Mouse (Mus musculus) CH12.LX (cell line): ENCODE results near the gene Nom1. TPM values are rescaled to one million over a fixed set of nuclear protein-coding genes. Genes with fewer than 3 reads are reported as not detected.

ENCODE experiments used
- DNase-seq: peaks from one replicate; pipeline ENCODE4 v3.0.0-alpha.2; 2013; ENCODE audit errors: extremely low read depth
- H3K27ac ChIP-seq: 2 replicates; pipeline ENCODE4 v1.5.1; 2012; ENCODE audit warnings: low read depth, mild to moderate bottlenecking, control low read depth, moderate library complexity; ENCODE audit not compliant: insufficient read depth
- H3K27me3 ChIP-seq: replicated peaks from 2 replicates; pipeline ENCODE3; 2012; ENCODE audit warnings: inconsistent platforms
- H3K36me3 ChIP-seq, 2 experiments: replicated peaks in 1 of 2; 2 replicates each; pipeline versions ENCODE3 to v1.6.1; 2012; ENCODE audit warnings: inconsistent platforms in 1 of 2, low read length in 1 of 2, mild to moderate bottlenecking in 1 of 2, mixed read lengths in 1 of 2, moderate library complexity in 1 of 2; ENCODE audit not compliant: control insufficient read depth in 1 of 2, insufficient read depth in 1 of 2
- H3K4me1 ChIP-seq, 2 experiments: 2 replicates each; pipeline ENCODE4 v1.6.1; 2012; ENCODE audit warnings: inconsistent platforms in 1 of 2, moderate library complexity in 1 of 2; ENCODE audit not compliant: insufficient read depth in 2 of 2, control insufficient read depth in 1 of 2
- H3K4me2 ChIP-seq: 2 replicates; pipeline ENCODE4 v1.6.1; 2012; ENCODE audit warnings: low read depth, mild to moderate bottlenecking, control low read depth; ENCODE audit not compliant: poor library complexity, insufficient read depth, severe bottlenecking
- H3K4me3 ChIP-seq, 3 experiments: fragments of 150-350 bp in 1 of 3; sonication (generic) in 1 of 3; replicated peaks in 1 of 3; 2 replicates each; pipeline versions ENCODE3 to v1.5.1; 2011 to 2012; ENCODE audit warnings: low read depth in 2 of 3, low read length in 2 of 3, mild to moderate bottlenecking in 2 of 3, moderate library complexity in 2 of 3, control low read depth in 1 of 3, improper control_type of control experiment in 1 of 3, inconsistent platforms in 1 of 3, mixed read lengths in 1 of 3; ENCODE audit not compliant: poor library complexity in 1 of 3
- H3K79me2 ChIP-seq: replicated peaks from 2 replicates; pipeline ENCODE4 v1.6.1; 2012; ENCODE audit warnings: mild to moderate bottlenecking, moderate library complexity; ENCODE audit not compliant: control insufficient read depth, poor library complexity, insufficient read depth, severe bottlenecking; ENCODE audit errors: extremely low read depth
- H3K9ac ChIP-seq: 2 replicates; pipeline ENCODE4 v1.6.1; 2012; ENCODE audit warnings: low read depth, mild to moderate bottlenecking, control low read depth, moderate library complexity; ENCODE audit not compliant: insufficient read depth
- H3K9me3 ChIP-seq: replicated peaks from 2 replicates; pipeline ENCODE3; 2012; ENCODE audit warnings: low read length, inconsistent platforms, mixed read lengths
- BHLHE40 ChIP-seq: IDR thresholded peaks from 2 replicates; pipeline ENCODE4 v1.6.1; 2011; ENCODE audit warnings: mild to moderate bottlenecking, low read depth, low read length, improper control_type of control experiment
- CHD1 ChIP-seq: IDR thresholded peaks from 2 replicates; pipeline ENCODE4 v1.6.1; 2012; ENCODE audit warnings: low read depth, low read length, improper control_type of control experiment, inconsistent platforms
- CHD2 ChIP-seq: IDR thresholded peaks from 2 replicates; pipeline ENCODE4 v1.6.1; 2011; ENCODE audit warnings: low read length, improper control_type of control experiment
- ELF1 ChIP-seq: IDR thresholded peaks from 2 replicates; pipeline ENCODE4 v1.6.1; 2014; ENCODE audit warnings: low read depth, mild to moderate bottlenecking, inconsistent platforms, low read length, improper control_type of control experiment
- EP300 ChIP-seq: IDR thresholded peaks from 2 replicates; pipeline ENCODE4 v1.6.1; 2011; ENCODE audit warnings: low read length, improper control_type of control experiment
- ETS1 ChIP-seq: conservative IDR thresholded peaks from 2 replicates; pipeline ENCODE4 v1.6.1; 2012; ENCODE audit warnings: low read depth, mild to moderate bottlenecking, inconsistent platforms, low read length, improper control_type of control experiment, moderate library complexity
- GABPA ChIP-seq: IDR thresholded peaks from 2 replicates; pipeline ENCODE4 v1.6.1; 2012; ENCODE audit warnings: low read depth, low read length, improper control_type of control experiment, inconsistent platforms; ENCODE audit not compliant: insufficient replicate concordance
- HCFC1 ChIP-seq: IDR thresholded peaks from 2 replicates; pipeline ENCODE4 v1.6.1; 2012; ENCODE audit warnings: low read depth, mild to moderate bottlenecking, inconsistent platforms, low read length, improper control_type of control experiment
- JUN ChIP-seq: IDR thresholded peaks from 2 replicates; pipeline ENCODE4 v1.6.1; 2011; ENCODE audit warnings: low read depth, mild to moderate bottlenecking, low read length, improper control_type of control experiment, moderate library complexity; ENCODE audit not compliant: insufficient read depth
- JUND ChIP-seq: conservative IDR thresholded peaks from 2 replicates; pipeline ENCODE4 v1.6.1; 2011; ENCODE audit warnings: low read depth, low read length, improper control_type of control experiment
- MAX ChIP-seq: IDR thresholded peaks from 2 replicates; pipeline ENCODE4 v1.6.1; 2011; ENCODE audit warnings: low read length, improper control_type of control experiment
- MAZ ChIP-seq: IDR thresholded peaks from 2 replicates; pipeline ENCODE4 v1.6.1; 2012; ENCODE audit warnings: low read depth, mild to moderate bottlenecking, inconsistent platforms, low read length, improper control_type of control experiment, moderate library complexity
- MXI1 ChIP-seq: IDR thresholded peaks from 2 replicates; pipeline ENCODE4 v1.6.1; 2011; ENCODE audit warnings: mild to moderate bottlenecking, low read depth, low read length, improper control_type of control experiment
- MYC ChIP-seq: IDR thresholded peaks from 2 replicates; pipeline ENCODE4 v1.6.1; 2011; ENCODE audit warnings: low read depth, mild to moderate bottlenecking, improper control_type of control experiment, low read length
- NRF1 ChIP-seq: IDR thresholded peaks from 2 replicates; pipeline ENCODE4 v1.6.1; 2014; ENCODE audit warnings: low read depth, mild to moderate bottlenecking, inconsistent platforms, low read length, improper control_type of control experiment, moderate library complexity
- RAD21 ChIP-seq: IDR thresholded peaks from 2 replicates; pipeline ENCODE4 v1.6.1; 2011; ENCODE audit warnings: low read depth, mild to moderate bottlenecking, low read length, improper control_type of control experiment, moderate library complexity
- RCOR1 ChIP-seq: conservative IDR thresholded peaks from 2 replicates; pipeline ENCODE4 v1.6.1; 2012; ENCODE audit warnings: low read depth, mild to moderate bottlenecking, inconsistent platforms, low read length, improper control_type of control experiment
- SIN3A ChIP-seq: IDR thresholded peaks from 2 replicates; pipeline ENCODE4 v1.6.1; 2012; ENCODE audit warnings: low read length, improper control_type of control experiment, inconsistent platforms
- SMC3 ChIP-seq: IDR thresholded peaks from 2 replicates; pipeline ENCODE4 v1.6.1; 2011; ENCODE audit warnings: low read depth, low read length, improper control_type of control experiment
- UBTF ChIP-seq: IDR thresholded peaks from 2 replicates; pipeline ENCODE4 v1.6.1; 2012; ENCODE audit warnings: low read depth, mild to moderate bottlenecking, inconsistent platforms, low read length, improper control_type of control experiment, moderate library complexity
- USF1 ChIP-seq: IDR thresholded peaks from 2 replicates; pipeline ENCODE4 v1.6.1; 2014; ENCODE audit warnings: low read depth, mild to moderate bottlenecking, inconsistent platforms, low read length, improper control_type of control experiment
- ZC3H11A ChIP-seq: IDR thresholded peaks from 2 replicates; pipeline ENCODE4 v1.6.1; 2012; ENCODE audit warnings: low read depth, mild to moderate bottlenecking, inconsistent platforms, low read length, improper control_type of control experiment
- ZKSCAN1 ChIP-seq: IDR thresholded peaks from 2 replicates; pipeline ENCODE4 v1.6.1; 2012; ENCODE audit warnings: low read depth, inconsistent platforms, low read length, improper control_type of control experiment, borderline replicate concordance
- ZMIZ1 ChIP-seq: IDR thresholded peaks from 2 replicates; pipeline ENCODE4 v1.6.1; 2012; ENCODE audit warnings: low read depth, mild to moderate bottlenecking, inconsistent platforms, low read length, improper control_type of control experiment
- ZNF384 ChIP-seq: IDR thresholded peaks from 2 replicates; pipeline ENCODE4 v1.6.1; 2012; ENCODE audit warnings: low read depth, low read length, improper control_type of control experiment, inconsistent platforms
- dilution Hi-C: fragments of 300-500 bp; cut with MboI; formaldehyde crosslinking; loops from 2 replicates; pipeline ENCODE4 v1.14.3; 2020; ENCODE audit warnings: low sequenced_read_pairs; ENCODE audit not compliant: extremely low pct_unique_long_range_greater_than_20kb, extremely low pct_ligation_motif_present
- in situ Hi-C: fragments of 300-500 bp; cut with MboI; formaldehyde crosslinking; loops from 3 replicates; pipeline ENCODE4 v1.14.3; 2019; ENCODE audit warnings: low sequenced_read_pairs, low pct_ligation_motif_present, low pct_unique_long_range_greater_than_20kb, mixed read lengths
- polyA plus RNA-seq: library from polyadenylated mRNA; unstranded; fragments of >175 nt; gene quantifications from 2 replicates; pipeline ENCODE4 v1.2.1, GENCODE M21; 2012; ENCODE audit warnings: low read depth; ENCODE audit not compliant: insufficient read length
- total RNA-seq, 2 experiments: library from RNA; depleted of rRNA; stranded (reverse); fragments of 300-350 nt in 1 of 2; fragments of >200 nt in 1 of 2; gene quantifications; 2 replicates each; pipeline ENCODE4 v1.2.3; 2012 to 2014

Nom1 gene
- total and polyA plus RNA-seq, 3 experiments = 23.7 to 30.6 (median 28.6) TPM

DNA sequence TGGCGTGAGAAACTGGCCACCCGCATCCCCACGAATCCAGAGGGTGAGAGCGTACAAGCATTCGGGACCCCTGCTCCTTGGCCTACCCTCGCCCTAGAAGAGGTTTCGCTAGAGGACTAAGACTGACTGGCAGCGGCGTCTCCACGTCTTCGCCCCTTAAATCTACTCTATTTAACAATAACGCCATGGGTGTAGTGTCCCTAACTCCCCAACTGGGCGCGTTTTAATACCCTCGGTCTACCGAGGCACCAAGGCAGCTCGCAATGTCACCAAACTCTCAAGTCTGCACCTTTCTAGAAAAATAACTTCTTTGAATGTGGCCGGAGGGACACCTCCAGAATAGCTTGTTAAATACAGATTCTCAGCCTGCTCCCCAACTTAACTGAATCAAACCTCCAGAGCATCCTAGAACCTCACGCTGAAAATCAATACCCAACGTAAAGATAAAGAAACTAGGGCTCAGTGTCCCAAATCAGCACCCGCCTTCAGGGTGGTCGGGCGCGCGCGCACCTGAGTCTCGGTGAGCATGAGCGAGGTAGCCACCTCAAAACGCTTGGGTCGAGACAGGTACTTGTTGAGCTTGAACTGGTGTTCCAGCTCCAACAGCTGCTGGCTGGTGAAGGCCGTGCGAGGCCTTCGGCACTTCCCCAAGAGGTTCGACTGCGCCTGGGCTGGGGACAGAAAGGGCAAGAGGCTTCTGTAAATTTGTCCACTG is 39.9 kb downstream of the Nom1 start:
- Histone ChIP-seq H3K27me3 (no peaks in the 10 kb centered on the region), H3K4me3 (no peak overlapping the region)
- no peak for TF ChIP-seq EP300
- TF ChIP-seq NRF1 = no peak
- TF ChIP-seq ETS1 = no peak
- no peak for TF ChIP-seq HCFC1
- TF ChIP-seq MYC = no peak
- no peak for TF ChIP-seq UBTF
- no peak for TF ChIP-seq CHD1
- no peak for TF ChIP-seq ZNF384
- TF ChIP-seq USF1 = no peak
- no peak for TF ChIP-seq GABPA
- no peak for TF ChIP-seq MAZ
- no peak for TF ChIP-seq CHD2
- no peak for TF ChIP-seq RAD21
- no peak for TF ChIP-seq MXI1
- TF ChIP-seq BHLHE40 = no peak
- TF ChIP-seq ZKSCAN1 = no peak
- TF ChIP-seq, all 38 proteins: peak for 0
- H3K27ac ChIP-seq = no peak overlapping the region
- peaks cover 10% of the 10 kb centered on the region for H3K9me3 ChIP-seq
- no peaks in the 10 kb centered on the region for H3K79me2 ChIP-seq
- DNase-seq = no peak
- H3K4me1 ChIP-seq = peaks cover 2 to 14% of the 10 kb centered on the region in 2 experiments; a peak in 2 of 4 replicates
- no peaks in the 10 kb centered on the region for H3K36me3 ChIP-seq
- H3K9ac ChIP-seq = no peak overlapping the region
- no peak overlapping the region for H3K4me2 ChIP-seq
- in situ Hi-C loops (no loop called here), dilution Hi-C loops (no loop called here)

DNA sequence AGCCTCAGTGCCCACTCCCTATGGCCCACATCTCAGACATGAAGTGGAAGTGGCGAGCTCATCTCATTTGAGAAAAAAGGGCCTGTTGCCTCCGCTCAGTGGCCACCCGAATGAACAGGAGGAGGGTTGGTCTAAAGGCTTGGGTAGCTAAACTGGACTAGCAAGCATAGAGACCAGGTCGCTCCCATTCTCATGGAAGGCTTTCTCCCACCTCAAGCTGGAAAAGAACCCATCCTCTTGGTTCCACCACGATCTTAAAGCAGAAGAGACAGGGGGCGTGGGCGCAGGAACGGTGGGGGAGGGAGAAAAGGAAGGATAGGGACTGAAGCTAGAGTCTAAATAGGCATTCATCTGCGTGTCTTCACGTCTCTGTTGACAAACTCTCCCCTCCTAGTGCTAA is 40.6 kb downstream of the Nom1 start:
- in situ Hi-C loops (no loop called here), dilution Hi-C loops (no loop called here)
- Histone ChIP-seq H3K9me3 (peaks cover 10% of the 10 kb centered on the region), H3K9ac (no peak overlapping the region), H3K27me3 (no peaks in the 10 kb centered on the region), H3K4me2 (0 out of 2 replicates have a peak overlapping the region, but pooled peaks have one; percentile 5), H3K4me1 (peaks cover 2 to 14% of the 10 kb centered on the region in 2 experiments; a peak in 2 of 4 replicates), H3K79me2 (no peaks in the 10 kb centered on the region), H3K4me3 (no peak overlapping the region), H3K27ac (no peak overlapping the region), H3K36me3 (no peaks in the 10 kb centered on the region)
- TF ChIP-seq GABPA (no peak), SIN3A (no peak), ZMIZ1 (no peak), RAD21 (no peak), SMC3 (no peak), MAX (no peak), JUN (no peak), ELF1 (no peak), RCOR1 (no peak), BHLHE40 (no peak), JUND (no peak), ZC3H11A (no peak), ETS1 (no peak), CHD1 (no peak)
- no peak for DNase-seq
